Mouse (Mus musculus): Measurements from ENCODE around the gene Tet1. TPM values are rescaled to one million over a fixed set of nuclear protein-coding genes. Genes with fewer than 3 reads are reported as not detected.

The Tet1 gene
- polyA plus RNA-seq, 1 experiment from 2014 or later, result 27.4 TPM

Other genes starting within 250 kb of the Tet1 start
- gene Stox1, start 182.9 kb downstream of the Tet1 start, polyA plus RNA-seq (2014; fragmentation: Nextera tagmentation; extraction: Ambion mirVana), result 2.7 and 3.1 TPM in 2 replicates
- gene Ccar1, start 116.7 kb downstream of the Tet1 start, polyA plus RNA-seq (2014; fragmentation: Nextera tagmentation; extraction: Ambion mirVana), result 145 and 158 TPM in 2 replicates
- 9.4 and 10.7 TPM in 2 replicates for gene Slc25a16, start 11.6 kb upstream of the Tet1 start, polyA plus RNA-seq (2014; fragmentation: Nextera tagmentation; extraction: Ambion mirVana)
- 29.1 and 30.8 TPM in 2 replicates for gene Dna2, start 38.0 kb upstream of the Tet1 start, polyA plus RNA-seq (2014; fragmentation: Nextera tagmentation; extraction: Ambion mirVana)
- 19.8 and 20.3 TPM in 2 replicates for gene Rufy2, start 71.2 kb upstream of the Tet1 start, polyA plus RNA-seq (2014; fragmentation: Nextera tagmentation; extraction: Ambion mirVana)
- gene Hnrnph3, start 115.2 kb upstream of the Tet1 start, polyA plus RNA-seq (2014; fragmentation: Nextera tagmentation; extraction: Ambion mirVana), result 113 and 125 TPM in 2 replicates
- gene Pbld2, start 115.3 kb upstream of the Tet1 start, polyA plus RNA-seq (2014; fragmentation: Nextera tagmentation; extraction: Ambion mirVana), result 0.84 and 1.1 TPM in 2 replicates
- 0.74 and 0.98 TPM in 2 replicates for gene Pbld1, start 151.2 kb upstream of the Tet1 start, polyA plus RNA-seq (2014; fragmentation: Nextera tagmentation; extraction: Ambion mirVana)
- 1.3 and 3.8 TPM in 2 replicates for gene Atoh7, start 190.7 kb upstream of the Tet1 start, polyA plus RNA-seq (2014; fragmentation: Nextera tagmentation; extraction: Ambion mirVana)